20 mouse cellular contexts compared by ENCODE assay signal in genomic region chr9:51185386-51185785, GRCm38 (mm10). TPM values are rescaled to one million over a fixed set of nuclear protein-coding genes. Genes with fewer than 3 reads are reported as not detected.
DNase-seq lines count a peak whose midpoint lies in the region; ATAC-seq and TF ChIP-seq lines count a peak whose summit lies in the region.
"Had no signal": no experiment of that assay in that cellular context is flagged by ENCODE, and none has a peak within 500 bp of the region (broad histone marks: within the 10 kb centered on the region; RNA-seq: fewer than 3 reads in every experiment).

No protein-coding gene starts in this region.

- H3K4me1 ChIP-seq in kidney, adult 2 months (ENCODE audit: control insufficient read depth, insufficient read depth, low read length) = no peaks in the 10 kb centered on the region
- H3K4me1 ChIP-seq: forebrain, embryonic 15.5 days had no signal

- 75% methylated on average over 4 of the region's 4 CpGs for WGBS in kidney, adult 2 months

- H3K27me3 ChIP-seq in kidney, adult 2 months (replicated peaks; ENCODE audit: control insufficient read depth, insufficient read depth, low read length) = no peaks in the 10 kb centered on the region
- H3K27me3 ChIP-seq: forebrain, embryonic 15.5 days had no signal

- H3K4me3 ChIP-seq in layer of hippocampus, adult 2 months = no peak overlapping the region
- no peak overlapping the region for H3K4me3 ChIP-seq in kidney, adult 2 months (ENCODE audit: insufficient read depth, low read depth, low read length)
- H3K4me3 ChIP-seq: forebrain, embryonic 15.5 days had no signal

- no peak for ATAC-seq in megakaryocyte, adult 5-6 weeks (ENCODE audit: poor library complexity, severe bottlenecking)
- ATAC-seq: forebrain, embryonic 15.5 days; hindbrain, postnatal 0 days had no signal

- no peak for TF ChIP-seq POLR2A in kidney, adult 2 months (IDR thresholded peaks at IDR 0.05; ENCODE audit: low read depth, low read length)

- H3K27ac ChIP-seq in layer of hippocampus, adult 2 months = no peak overlapping the region
- H3K27ac ChIP-seq in kidney, adult 2 months (ENCODE audit: insufficient read depth, low read depth, low read length) = no peak overlapping the region
- H3K27ac ChIP-seq: forebrain, embryonic 15.5 days; hindbrain, postnatal 0 days had no signal

- intact Hi-C loops in left cerebral cortex, postnatal 10 days (cut with DNase I) = no loop called here

- TF ChIP-seq CTCF in layer of hippocampus, adult 2 months (conservative IDR thresholded peaks at IDR 0.05) = no peak
- TF ChIP-seq CTCF in kidney, adult 2 months (conservative IDR thresholded peaks at IDR 0.05; ENCODE audit: insufficient read depth, insufficient read length, low read depth, low read length) = no peak

- H3K36me3 ChIP-seq in kidney, adult 2 months (ENCODE audit: control insufficient read depth, insufficient read depth, low read length) = no peaks in the 10 kb centered on the region
- H3K36me3 ChIP-seq: forebrain, embryonic 15.5 days; G1E had no signal

- peak; percentile 41 to 52 for DNase-seq in layer of hippocampus, adult 2 months (ENCODE audit: low spot score in 2 of 2)
- DNase-seq in layer of hippocampus, postnatal 10 days (ENCODE audit: low spot score in 2 of 2) = no peak
- peak; percentile 79 for DNase-seq in brain, adult 2 months (ENCODE audit: low read depth, low spot score)
- peak; percentile 31 to 40 for DNase-seq in left cerebral cortex, postnatal 10 days (ENCODE audit: extremely low spot score in 1 of 2, low spot score in 2 of 2)
- DNase-seq in telencephalon, adult 2 months (ENCODE audit: low read depth, low spot score) = peak; percentile 49
- DNase-seq in kidney, adult 2 months = no peak
- no peak for DNase-seq in urinary bladder, postnatal 10 days (ENCODE audit: low spot score)
- DNase-seq: adrenal gland, postnatal 14 days; B cell, adult 2 months; gastrocnemius, postnatal 25 days; heart, postnatal 14 days; kidney, adult 9 months; kidney, postnatal 4 days; lung, postnatal 14 days had no signal

RNA-seq across cellular contexts. Expression of gene Gm32742, which starts 20.1 kb away (rescaled TPM):
- not detected for total RNA-seq in layer of hippocampus, adult 2 months (2021)
- not detected for total RNA-seq in layer of hippocampus, postnatal 10 days (2021)
- not detected for total RNA-seq in left cerebral cortex, postnatal 10 days (2021)
- polyA plus RNA-seq in kidney, adult 2 months (2012; rRNA removed) = 0.02 TPM in 1 of 2 replicates, not detected in the other
- total RNA-seq in megakaryocyte, adult 5-6 weeks (2015) = not detected in 2 replicates
- not detected in 2 replicates for total RNA-seq in megakaryocyte, adult 5-6 weeks (2017)
- total RNA-seq: adrenal gland, postnatal 14 days; gastrocnemius, postnatal 25 days; heart, postnatal 14 days; hindbrain, postnatal 0 days; neutrophil, adult 5-6 weeks had no signal
- polyA plus RNA-seq: forebrain, embryonic 15.5 days; liver, embryonic 16.5 days had no signal

RNA-seq across cellular contexts. Expression of gene Pou2af1, which starts 28.1 kb away (rescaled TPM):
- total RNA-seq in layer of hippocampus, adult 2 months (2021) = not detected
- total RNA-seq in layer of hippocampus, postnatal 10 days (2021) = under 1 TPM in 1 of 2 experiments, not detected in 1; 0.14 TPM
- total RNA-seq in left cerebral cortex, postnatal 10 days (2021) = not detected
- polyA plus RNA-seq in kidney, adult 2 months (2012; rRNA removed) = 0.35 and 3.4 TPM in 2 replicates
- 0.59 TPM in 1 of 2 replicates, not detected in the other for total RNA-seq in megakaryocyte, adult 5-6 weeks (2015)
- total RNA-seq in megakaryocyte, adult 5-6 weeks (2017) = 0.22 and 0.85 TPM in 2 replicates
- polyA plus RNA-seq: forebrain, embryonic 15.5 days; G1E had no signal

Comparison
In these comparisons a context has a peak if more than half of its experiments do, and no peak if none do; other contexts are left out.
1. DNase-seq: peak in layer of hippocampus, adult 2 months (2 of 2), brain, adult 2 months (single experiment), left cerebral cortex, postnatal 10 days (2 of 2) and telencephalon, adult 2 months (single experiment); none in layer of hippocampus, postnatal 10 days (0 of 2), kidney, adult 2 months (single experiment) and urinary bladder, postnatal 10 days (single experiment).